Mouse (Mus musculus) ZHBTc4 (cell line): ENCODE measurements around the gene Lpin3.
A peak's percentile ranks its signal among the peaks of the same experiment; 100 is the strongest.

ENCODE experiments used
- DNase-seq: peaks from one replicate; pipeline ENCODE4 v3.0.0-alpha.2; 2011; ENCODE audit warnings: low read depth, low spot score

Lpin3 gene

GRCm38 (mm10) chr2:160886221-160886620 is 5.8 kb downstream of the Lpin3 start:
- no peak for DNase-seq

GRCm38 (mm10) chr2:160887284-160887683 is 6.8 kb downstream of the Lpin3 start:
- DNase-seq, result peak; percentile 85

- DNase-seq, result peak; percentile 85
These were observed 7.4 kb downstream of the Lpin3 start for GRCm38 (mm10) chr2:160887859-160888258.

- no peak for DNase-seq
These were observed 10.6 kb downstream of the Lpin3 start for GRCm38 (mm10) chr2:160891045-160891444.

- no peak for DNase-seq
These were observed 11.2 kb downstream of the Lpin3 start for GRCm38 (mm10) chr2:160891697-160892096.

- no peak for DNase-seq
These were observed 21.4 kb downstream of the Lpin3 start for GRCm38 (mm10) chr2:160901656-160902412.

- no peak for DNase-seq
These were observed 24.8 kb downstream of the Lpin3 start for GRCm38 (mm10) chr2:160905301-160905700.

GRCm38 (mm10) chr2:160906101-160906500 is 25.6 kb downstream of the Lpin3 start:
- DNase-seq, result no peak

- no peak for DNase-seq
These were observed 28.1 kb downstream of the Lpin3 start for GRCm38 (mm10) chr2:160908607-160909006.

GRCm38 (mm10) chr2:160910633-160911032 is 30.2 kb downstream of the Lpin3 start:
- DNase-seq, result no peak

- peak; percentile 35 for DNase-seq
These were observed 31.2 kb downstream of the Lpin3 start for GRCm38 (mm10) chr2:160911558-160912201.

- peak; percentile 47 for DNase-seq
These were observed 31.8 kb downstream of the Lpin3 start, which contains the start of gene Emilin3 for GRCm38 (mm10) chr2:160912231-160912671. Gene Emilin3, minus strand, starts transcription at chr2:160912328.

- DNase-seq, result no peak
These were observed 34.2 kb downstream of the Lpin3 start for GRCm38 (mm10) chr2:160914656-160915055.

GRCm38 (mm10) chr2:160915821-160916610 is 35.5 kb downstream of the Lpin3 start:
- DNase-seq, result no peak

- DNase-seq, result no peak
These were observed 36.2 kb downstream of the Lpin3 start for GRCm38 (mm10) chr2:160916714-160917113.

- DNase-seq, result no peak
These were observed 36.8 kb downstream of the Lpin3 start for GRCm38 (mm10) chr2:160917313-160917712.

- DNase-seq, result no peak
These were observed 37.9 kb downstream of the Lpin3 start for GRCm38 (mm10) chr2:160918154-160918929.

- DNase-seq, result no peak
These were observed 38.4 kb downstream of the Lpin3 start for GRCm38 (mm10) chr2:160918930-160919215.

- no peak for DNase-seq
These were observed 40.8 kb downstream of the Lpin3 start for GRCm38 (mm10) chr2:160921285-160921684.

- DNase-seq, result no peak
These were observed 44.7 kb downstream of the Lpin3 start for GRCm38 (mm10) chr2:160925203-160925602.

GRCm38 (mm10) chr2:160931378-160931777 is 50.9 kb downstream of the Lpin3 start:
- peak; percentile 63 for DNase-seq

- no peak for DNase-seq
These were observed 51.9 kb downstream of the Lpin3 start for GRCm38 (mm10) chr2:160932325-160932724.
